Mouse (Mus musculus): Measurements from ENCODE around the gene Ptgr2.
"Not testable (repeated sequence)": the region's sequence is repeated elsewhere in the genome, so short reads cannot be mapped to it uniquely, and the experiment has no call there.

Ptgr2 gene

GRCm38 (mm10) chr12:84284885-84285592 lies at the start of gene Ptgr2:
Gene Ptgr2 (plus strand): TSS chr12:84285232.
- DNase-seq (ENCODE audit: low read depth): peak; percentile 89

GRCm38 (mm10) chr12:84235577-84235976 lies 49.5 kb upstream of the Ptgr2 start:
- DNase-seq (ENCODE audit: low read depth): no peak

- no peak for DNase-seq (ENCODE audit: low read depth)
These were observed 48.9 kb upstream of the Ptgr2 start for GRCm38 (mm10) chr12:84235981-84236752.

GRCm38 (mm10) chr12:84237036-84237435 lies 48.0 kb upstream of the Ptgr2 start:
- DNase-seq (ENCODE audit: low read depth): not testable (repeated sequence)

- DNase-seq (ENCODE audit: low read depth): no peak
These were observed 41.8 kb upstream of the Ptgr2 start for GRCm38 (mm10) chr12:84243076-84243770.

GRCm38 (mm10) chr12:84245683-84246082 lies 39.3 kb upstream of the Ptgr2 start:
- no peak for DNase-seq (ENCODE audit: low read depth)

GRCm38 (mm10) chr12:84249217-84249616 lies 35.8 kb upstream of the Ptgr2 start:
- peak; percentile 90 for DNase-seq (ENCODE audit: low read depth)

GRCm38 (mm10) chr12:84252811-84253210 lies 32.2 kb upstream of the Ptgr2 start:
- DNase-seq (ENCODE audit: low read depth): no peak

GRCm38 (mm10) chr12:84254886-84255285 lies 30.1 kb upstream of the Ptgr2 start:
- no peak for DNase-seq (ENCODE audit: low read depth)

- DNase-seq (ENCODE audit: low read depth): no peak
These were observed 24.7 kb upstream of the Ptgr2 start for GRCm38 (mm10) chr12:84260363-84260762.

GRCm38 (mm10) chr12:84267264-84267663 lies 17.8 kb upstream of the Ptgr2 start:
- DNase-seq (ENCODE audit: low read depth): no peak

GRCm38 (mm10) chr12:84273366-84273765 lies 11.7 kb upstream of the Ptgr2 start:
- DNase-seq (ENCODE audit: low read depth): no peak

- peak; percentile 9 for DNase-seq (ENCODE audit: low read depth)
These were observed 9.7 kb upstream of the Ptgr2 start for GRCm38 (mm10) chr12:84275288-84275687.

- no peak for DNase-seq (ENCODE audit: low read depth)
These were observed 8.7 kb upstream of the Ptgr2 start for GRCm38 (mm10) chr12:84276288-84276687.

- DNase-seq (ENCODE audit: low read depth): no peak
These were observed 8.2 kb upstream of the Ptgr2 start for GRCm38 (mm10) chr12:84276799-84277198.

GRCm38 (mm10) chr12:84277832-84278231 lies 7.2 kb upstream of the Ptgr2 start:
- DNase-seq (ENCODE audit: low read depth): no peak

- DNase-seq (ENCODE audit: low read depth): peak; percentile 89
These were observed 6.1 kb upstream of the Ptgr2 start for GRCm38 (mm10) chr12:84278901-84279300.

GRCm38 (mm10) chr12:84284391-84284790 lies 641 bp upstream of the Ptgr2 start:
- no peak for DNase-seq (ENCODE audit: low read depth)

GRCm38 (mm10) chr12:84285593-84285968 lies 549 bp downstream of the Ptgr2 start:
- DNase-seq (ENCODE audit: low read depth): no peak

- peak; percentile 73 for DNase-seq (ENCODE audit: low read depth)
These were observed 3.4 kb downstream of the Ptgr2 start for GRCm38 (mm10) chr12:84288461-84288860.

- DNase-seq (ENCODE audit: low read depth): no peak
These were observed 12.8 kb downstream of the Ptgr2 start for GRCm38 (mm10) chr12:84297851-84298250.

GRCm38 (mm10) chr12:84299265-84299664 lies 14.2 kb downstream of the Ptgr2 start:
- DNase-seq (ENCODE audit: low read depth): no peak

GRCm38 (mm10) chr12:84304101-84304500 lies 19.1 kb downstream of the Ptgr2 start:
- no peak for DNase-seq (ENCODE audit: low read depth)
